Mouse (Mus musculus): Measurements from ENCODE around the gene Trappc13.

Trappc13 gene

DNA sequence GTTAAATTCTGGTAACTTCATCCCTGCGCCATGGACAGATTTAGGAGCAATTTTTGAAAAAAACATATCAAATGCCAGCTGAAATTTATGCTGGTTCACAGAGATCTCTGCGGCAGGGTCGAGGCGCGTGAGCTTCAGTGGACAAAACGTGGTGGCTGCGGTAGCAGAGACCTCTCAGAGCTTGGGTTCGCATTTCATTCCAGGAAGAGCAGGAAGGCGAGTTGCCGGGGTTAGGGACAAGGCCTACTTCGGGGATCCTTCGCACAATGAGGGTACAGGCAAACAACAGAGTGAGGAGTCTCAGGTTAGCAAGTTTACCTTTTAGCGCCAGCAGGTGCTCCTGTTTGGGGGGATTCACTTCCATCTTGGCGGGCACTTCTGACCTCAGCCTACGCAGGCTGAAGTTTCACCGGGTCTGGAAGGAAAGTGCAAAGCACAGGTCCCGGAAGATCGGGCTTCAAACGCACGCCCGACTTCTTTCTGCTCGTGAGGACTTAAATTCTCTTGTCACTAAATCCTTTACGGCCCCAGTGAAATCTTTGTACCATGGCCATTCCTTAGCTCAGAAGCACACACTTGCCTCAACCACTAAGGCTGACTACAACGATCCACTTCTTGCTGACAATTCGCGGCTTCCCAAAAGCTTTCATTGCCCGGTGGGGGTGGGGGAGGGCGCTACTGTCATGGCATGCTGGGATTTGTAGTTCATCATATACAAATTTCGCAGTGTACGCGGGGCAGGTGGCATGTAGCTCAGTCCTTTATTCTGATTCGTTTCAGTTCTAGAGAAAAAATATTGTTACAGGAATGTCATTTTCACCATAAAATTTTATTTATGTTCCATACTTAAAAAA lies at the start of gene Trappc13:
Gene Trappc13, minus strand, starts transcription at position 674 of the 854 bp plus-strand sequence.
- CTCF ChIA-PET: no interaction called here

DNA sequence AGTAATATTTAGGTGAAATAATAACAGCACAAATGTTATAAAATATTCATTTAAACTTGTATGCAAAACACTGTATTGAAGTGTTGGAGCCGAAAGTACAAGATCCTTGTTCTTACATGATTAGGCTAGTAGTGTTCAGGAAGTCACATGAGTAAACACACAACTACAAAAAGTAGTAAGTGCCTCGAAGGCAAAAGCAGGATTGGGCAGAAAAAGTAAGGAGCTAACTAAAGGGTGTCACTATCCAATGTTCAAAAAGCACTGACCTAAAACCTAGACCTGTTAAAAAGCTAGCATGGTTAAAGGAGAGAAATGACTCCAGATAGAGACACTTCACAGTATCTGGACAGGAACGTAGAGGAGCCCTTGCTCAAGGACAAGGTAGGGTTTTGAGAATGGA lies 49.2 kb upstream of the Trappc13 start:
- CTCF ChIA-PET: no interaction called here

DNA sequence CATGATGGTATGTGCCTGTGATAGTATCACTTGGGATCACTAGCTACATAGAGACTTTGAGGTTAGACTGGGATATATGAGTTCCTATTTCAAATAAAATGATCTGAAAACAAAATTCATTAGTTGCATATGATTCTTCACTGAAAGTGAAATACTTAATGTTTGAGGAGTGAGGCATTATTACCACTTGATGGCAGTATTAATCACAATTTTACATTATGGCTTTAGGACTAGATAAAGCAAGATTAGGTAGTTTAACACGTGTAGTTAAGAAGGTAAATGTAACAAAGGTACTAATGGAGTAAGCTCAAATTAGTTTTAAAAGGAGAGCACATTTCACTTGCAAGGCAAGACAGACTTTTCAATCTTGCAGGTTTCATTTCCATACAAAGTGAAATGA lies 26.0 kb upstream of the Trappc13 start:
- CTCF ChIA-PET: no interaction called here

DNA sequence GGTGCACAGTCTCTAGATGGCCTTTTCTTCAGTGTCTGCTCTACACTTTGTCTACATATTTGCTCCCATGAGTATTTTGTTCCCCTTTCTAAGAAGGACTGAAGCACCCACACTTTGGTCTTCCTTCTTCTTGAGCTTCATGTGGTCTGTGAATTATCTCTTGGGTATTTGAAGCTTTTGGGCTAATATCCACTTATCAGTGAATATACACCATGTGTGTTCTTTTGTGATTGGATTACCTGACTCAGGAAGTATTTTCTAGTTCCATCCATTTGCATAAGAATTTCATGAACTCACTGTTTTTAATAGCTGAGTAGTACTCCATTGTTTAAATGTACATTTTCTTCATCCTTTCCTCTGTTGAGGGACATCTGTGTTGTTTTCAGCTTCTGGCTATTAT lies 17.6 kb upstream of the Trappc13 start:
- CTCF ChIA-PET: interaction anchor here (0.6 kb wide), 1 partner anchor 72 kb away, joined by 3 read pairs; no protein-coding TSS in a partner anchor

DNA sequence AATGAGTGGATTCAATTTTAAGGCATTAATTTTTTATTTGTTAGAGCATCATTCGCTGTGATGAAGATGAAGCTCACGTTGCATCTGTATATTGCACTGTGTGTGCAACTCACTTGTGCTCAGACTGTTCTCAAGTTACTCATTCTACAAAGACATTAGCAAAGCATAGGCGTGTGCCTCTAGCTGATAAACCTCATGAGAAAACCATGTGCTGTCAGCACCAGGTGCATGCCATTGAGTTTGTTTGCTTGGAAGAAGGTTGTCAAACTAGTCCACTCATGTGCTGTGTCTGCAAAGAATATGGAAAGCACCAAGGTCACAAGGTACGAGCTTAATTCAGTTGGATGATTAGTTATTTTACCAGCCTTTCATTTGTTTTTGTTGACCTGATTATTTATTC lies 9.1 kb upstream of the Trappc13 start:
- CTCF ChIA-PET: no interaction called here

DNA sequence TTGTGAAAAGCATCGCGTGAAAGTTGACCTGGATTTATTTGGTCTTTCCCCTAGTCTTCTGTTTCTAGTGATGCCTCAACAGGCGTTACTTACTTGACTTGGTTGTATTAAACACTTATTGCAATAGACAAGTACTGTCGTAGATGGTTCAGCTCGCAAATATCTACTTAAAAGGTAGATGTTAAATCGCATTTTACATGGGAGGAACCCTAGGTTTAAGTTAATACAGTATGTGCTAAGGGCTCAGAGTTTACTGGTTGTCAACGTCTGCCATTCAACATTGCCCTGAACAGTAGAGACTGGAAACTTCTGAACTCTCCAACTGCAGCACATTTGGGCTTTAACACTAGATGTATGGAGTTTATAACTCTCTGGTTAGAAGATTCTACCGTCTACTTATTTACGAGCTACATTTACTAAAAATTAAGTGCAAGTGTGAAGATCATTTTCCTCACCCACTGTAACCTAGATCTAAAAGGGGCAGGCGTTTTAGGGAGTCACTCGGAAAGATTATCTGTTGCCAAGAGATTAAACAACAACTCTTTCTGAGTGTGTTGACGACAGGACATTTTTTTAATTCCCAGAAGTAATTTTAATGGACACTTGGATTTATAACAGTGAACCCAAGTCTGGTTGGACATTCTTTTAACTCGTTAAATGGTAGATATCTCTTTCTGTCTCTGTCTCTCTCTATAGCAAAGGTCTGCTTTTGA lies 1.1 kb upstream of the Trappc13 start:
- CTCF ChIA-PET: no interaction called here

DNA sequence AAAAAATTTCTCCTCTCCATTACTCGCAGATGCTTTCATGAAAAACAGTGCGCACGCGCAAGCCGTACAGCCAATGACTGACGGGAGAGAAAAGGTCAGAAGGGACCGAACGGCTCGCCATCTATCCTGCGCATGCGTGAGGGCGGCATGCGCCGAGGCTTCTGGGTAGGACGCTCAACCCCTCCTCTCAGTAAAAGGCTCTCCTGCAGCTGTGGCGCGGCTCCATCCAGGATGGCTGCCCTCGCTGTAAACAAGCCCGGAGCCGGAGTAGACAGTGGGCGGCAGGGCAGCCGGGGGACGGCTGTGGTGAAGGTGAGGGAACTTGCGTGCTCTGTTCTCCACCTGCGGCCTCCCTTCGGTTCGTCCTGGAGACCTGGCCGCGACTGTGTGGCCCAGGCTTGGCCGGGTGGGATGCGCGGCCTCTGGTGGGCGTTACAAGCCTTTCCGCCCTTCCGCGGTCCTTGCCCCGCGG lies 417 bp upstream of the Trappc13 start, which contains the start of gene Trim23:
Gene Trim23, plus strand, starts transcription at position 148 of the 472 bp plus-strand sequence.
- CTCF ChIA-PET: no interaction called here

DNA sequence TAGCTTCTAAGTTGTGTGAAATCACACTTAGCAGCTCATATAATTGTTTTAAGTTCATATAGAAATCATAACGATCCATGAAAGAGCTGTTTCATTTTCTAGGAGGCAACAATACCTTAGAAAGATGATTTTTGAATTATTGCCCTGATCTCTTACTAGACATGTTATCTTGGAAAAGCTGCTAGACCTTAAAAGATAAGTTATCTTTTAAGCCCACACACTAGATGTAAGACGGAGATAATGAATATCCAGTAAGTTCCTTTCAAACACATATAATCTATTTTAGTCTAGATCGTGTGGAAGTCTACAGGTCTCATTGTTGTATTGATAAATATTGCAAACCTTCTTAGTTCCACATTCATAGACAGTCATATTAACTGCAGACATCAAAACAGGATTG lies 1.4 kb downstream of the Trappc13 start:
- CTCF ChIA-PET: no interaction called here

DNA sequence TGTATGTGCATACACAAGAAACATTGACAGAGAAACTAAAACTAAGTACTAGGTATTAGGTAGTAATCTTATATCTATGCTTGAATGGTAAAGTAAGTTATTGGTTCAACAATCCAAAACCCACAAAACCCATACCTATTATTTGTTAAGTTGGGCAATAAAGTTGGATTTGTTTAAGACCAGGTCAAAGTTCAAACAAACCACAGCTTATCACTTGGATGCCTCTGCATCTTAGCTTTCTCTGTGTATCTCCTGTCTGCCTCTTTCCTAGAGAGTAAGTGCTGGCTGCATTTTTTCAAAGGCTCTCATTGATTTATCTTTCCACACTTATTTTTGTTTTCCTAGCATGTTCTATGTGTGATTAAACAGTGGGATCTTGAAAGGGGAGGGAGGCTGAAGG lies 5.8 kb downstream of the Trappc13 start:
- CTCF ChIA-PET: no interaction called here

DNA sequence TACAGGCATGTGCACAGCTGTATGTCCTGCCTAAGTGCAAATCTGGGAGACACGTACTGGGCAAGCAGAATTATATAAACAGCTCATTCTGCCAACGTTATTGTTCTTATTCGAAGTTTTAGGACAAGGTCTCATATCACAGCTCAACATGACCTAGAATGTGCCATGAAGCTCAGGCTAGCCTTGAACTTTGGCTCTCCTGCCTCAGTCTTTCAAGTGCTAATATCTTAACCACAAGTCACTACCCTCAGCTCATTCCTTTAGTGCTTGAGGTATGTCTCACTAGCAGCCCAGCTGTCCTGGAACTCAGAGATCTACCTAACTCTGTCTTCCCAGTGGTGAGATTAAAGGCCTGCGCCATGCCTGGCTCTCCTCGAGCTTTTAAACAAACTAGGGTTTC lies 6.6 kb downstream of the Trappc13 start:
- CTCF ChIA-PET: no interaction called here

DNA sequence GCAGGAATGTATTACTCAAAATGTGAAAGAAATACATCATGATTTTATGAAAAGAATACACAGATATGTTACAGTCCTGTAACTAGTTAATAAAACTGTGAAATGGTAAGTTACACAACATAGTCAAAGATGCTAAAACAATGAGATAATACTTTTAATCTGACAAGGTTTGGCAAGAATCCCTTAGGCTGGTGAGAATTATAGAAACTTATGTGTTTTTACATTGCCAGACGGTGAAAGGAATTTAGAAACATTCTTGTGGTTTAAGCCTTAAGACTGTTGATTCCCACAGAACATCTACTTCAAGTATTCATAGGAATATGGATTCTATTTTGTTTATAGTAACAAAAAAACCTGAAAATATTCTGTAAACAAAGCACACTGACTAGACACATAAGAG lies 22.6 kb downstream of the Trappc13 start:
- CTCF ChIA-PET: interaction anchor here (0.5 kb wide), 1 partner anchor 17 kb away, joined by 3 read pairs; no protein-coding TSS in a partner anchor

DNA sequence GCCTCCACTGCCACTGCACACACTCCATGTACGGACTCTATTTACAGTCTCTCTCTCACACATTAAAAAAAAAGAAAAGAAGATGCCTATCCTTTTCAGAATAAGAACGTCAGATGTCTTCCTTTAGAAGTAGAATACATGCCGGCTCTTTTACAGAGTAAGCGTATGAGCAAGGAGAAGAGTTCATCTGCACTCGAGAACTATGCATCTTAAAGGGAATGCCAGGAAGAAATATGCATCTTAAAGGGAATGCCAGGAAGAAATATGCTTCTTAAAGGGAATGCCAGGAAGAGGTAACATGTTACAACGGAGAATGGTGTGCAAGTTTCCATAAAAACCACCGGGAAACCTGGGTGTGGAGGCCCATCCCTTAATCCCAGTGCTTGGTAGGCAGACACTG lies 23.2 kb downstream of the Trappc13 start:
- CTCF ChIA-PET: no interaction called here

DNA sequence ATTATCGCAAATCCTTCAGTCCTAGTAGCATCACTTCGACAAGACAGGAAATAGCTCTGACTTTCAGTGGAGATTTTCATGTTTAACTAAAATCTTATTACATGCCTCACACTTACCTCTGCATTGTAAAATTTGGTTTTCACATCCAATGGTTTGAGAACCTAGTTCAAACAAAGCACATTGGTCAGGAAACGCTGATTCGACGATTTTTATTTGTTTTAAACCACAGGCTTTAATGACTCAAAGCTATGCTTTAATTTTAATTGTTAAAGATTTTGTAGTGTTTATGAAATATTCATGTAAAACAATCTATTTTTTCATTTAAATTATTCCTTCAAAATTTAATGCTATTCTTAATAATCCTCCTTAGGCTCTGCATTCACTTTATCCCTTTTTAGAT lies 24.1 kb downstream of the Trappc13 start:
- CTCF ChIA-PET: no interaction called here

DNA sequence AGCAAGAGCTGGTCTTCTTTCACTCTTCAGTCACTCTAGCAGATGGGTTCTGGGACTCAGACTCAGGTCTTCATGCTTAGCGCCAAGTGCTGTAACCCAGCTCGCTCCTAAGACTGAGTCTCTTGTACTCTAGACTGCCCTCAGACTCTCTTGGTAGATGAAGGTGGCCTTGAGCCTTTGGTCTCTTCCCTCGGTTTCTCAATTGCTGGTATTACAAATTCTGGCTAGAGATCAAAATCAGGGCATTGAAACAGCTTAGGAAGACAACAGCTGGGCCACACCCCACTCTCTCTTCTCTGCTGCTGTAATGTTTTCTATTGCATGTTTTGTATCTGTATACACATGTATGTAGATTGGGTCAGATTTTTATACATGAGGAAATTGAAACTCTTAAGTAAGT lies 32.6 kb downstream of the Trappc13 start:
- CTCF ChIA-PET: no interaction called here

DNA sequence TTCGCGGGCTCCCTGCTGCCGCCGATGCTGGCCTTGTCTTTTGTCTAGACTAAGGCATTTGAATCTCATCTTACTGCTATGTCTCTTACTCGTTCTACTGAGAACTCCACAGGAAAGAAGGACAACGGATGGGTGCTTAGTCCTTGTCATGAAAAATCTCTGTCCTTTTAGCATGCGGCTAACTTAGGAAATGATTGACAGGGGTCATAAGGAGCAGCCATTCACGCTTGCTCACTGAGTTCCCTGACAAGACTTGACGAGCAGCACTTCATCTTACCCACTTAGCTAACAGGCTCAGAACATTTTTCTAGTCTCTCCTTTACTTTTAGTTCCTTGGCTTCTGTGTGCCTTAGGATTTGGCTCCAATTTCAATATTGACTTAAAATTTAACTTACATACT lies 33.4 kb downstream of the Trappc13 start:
- CTCF ChIA-PET: no interaction called here

DNA sequence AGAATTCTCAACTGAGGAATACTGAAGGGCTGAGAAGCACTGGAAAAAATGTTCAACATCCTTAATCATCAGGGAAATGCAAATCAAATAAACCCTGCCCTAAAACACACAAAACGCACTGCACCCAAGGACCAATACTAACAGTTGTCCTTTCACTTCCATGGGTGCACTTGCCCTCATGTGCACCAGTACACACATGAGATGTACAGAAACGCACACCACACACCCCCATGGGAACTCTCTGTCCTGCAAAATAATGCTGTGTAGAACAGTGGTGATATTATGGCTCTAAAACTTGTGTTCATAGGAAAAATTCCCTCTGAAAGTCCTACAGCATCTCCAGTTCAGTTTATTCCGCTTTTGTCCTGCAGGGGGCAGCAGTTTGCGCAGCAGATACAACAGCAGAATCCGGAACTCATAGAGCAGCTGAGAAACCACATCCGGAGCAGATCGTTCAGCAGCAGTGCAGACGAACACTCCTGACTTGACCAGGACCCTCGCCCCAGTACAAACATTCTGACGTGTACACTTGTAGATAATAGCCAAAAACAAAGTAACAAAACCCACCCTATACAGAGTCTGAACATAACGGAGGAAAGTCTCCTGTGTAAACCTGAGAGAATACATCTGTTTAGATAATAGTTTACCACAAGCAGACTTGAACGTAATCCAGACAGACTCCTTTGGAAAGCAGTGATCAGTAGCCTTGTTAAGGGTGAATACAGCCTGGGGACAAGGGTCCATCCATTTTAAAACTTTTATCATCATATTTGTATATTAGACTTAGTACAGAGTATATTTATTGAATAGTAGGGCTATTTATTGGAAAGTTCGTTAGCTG lies 38.7 kb downstream of the Trappc13 start:
- CTCF ChIA-PET: interaction anchor here (0.5 to 0.6 kb wide), 2 partner anchors 340 to 1330 kb away, joined by 4 to 15 read pairs; no protein-coding TSS in a partner anchor

DNA sequence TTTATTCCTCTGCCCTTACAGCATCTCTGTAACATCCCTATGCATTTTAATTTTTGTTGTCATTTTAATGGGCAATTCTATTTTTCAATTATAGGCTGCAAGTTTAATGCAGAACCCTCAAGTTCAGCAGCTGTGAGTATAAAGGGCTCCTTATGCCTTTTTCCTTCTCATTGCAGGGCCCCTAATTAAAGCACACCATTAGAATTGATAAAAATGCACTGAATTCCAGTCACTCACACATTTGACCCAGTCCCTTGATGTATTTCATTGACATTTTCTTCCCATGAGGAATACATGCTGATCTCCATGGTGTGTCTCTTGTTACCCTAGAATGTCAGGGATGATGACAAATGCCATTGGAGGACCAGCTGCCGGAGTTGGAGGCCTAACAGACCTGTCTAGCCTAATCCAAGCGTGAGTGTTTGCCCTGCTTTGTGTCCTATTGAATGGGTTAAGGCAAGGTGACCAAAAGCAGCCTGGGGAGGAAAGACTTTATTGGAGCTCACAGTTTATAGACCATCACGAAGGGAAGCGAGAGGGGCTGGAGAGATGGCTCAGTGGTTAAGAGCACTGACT lies 43.7 kb downstream of the Trappc13 start:
- CTCF ChIA-PET: no interaction called here

DNA sequence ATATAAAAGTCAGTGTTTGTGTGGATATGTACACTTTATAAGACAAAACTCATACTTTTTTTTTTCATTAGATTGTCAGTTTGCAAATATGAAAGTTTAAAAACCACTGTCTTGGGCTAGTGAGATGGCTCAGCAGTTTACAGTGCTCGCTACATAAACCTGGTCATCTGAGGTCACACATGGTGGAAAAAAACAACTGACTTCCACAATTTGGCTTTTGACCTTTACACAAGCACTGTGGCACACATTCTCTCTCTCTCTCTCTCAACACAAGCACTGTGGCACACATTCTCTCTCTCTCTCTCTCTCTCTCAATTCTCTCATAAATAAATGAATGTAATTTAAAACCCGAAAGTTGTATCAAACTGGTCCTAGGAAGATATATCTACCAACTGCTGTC lies 45.7 kb downstream of the Trappc13 start:
- CTCF ChIA-PET: no interaction called here

DNA sequence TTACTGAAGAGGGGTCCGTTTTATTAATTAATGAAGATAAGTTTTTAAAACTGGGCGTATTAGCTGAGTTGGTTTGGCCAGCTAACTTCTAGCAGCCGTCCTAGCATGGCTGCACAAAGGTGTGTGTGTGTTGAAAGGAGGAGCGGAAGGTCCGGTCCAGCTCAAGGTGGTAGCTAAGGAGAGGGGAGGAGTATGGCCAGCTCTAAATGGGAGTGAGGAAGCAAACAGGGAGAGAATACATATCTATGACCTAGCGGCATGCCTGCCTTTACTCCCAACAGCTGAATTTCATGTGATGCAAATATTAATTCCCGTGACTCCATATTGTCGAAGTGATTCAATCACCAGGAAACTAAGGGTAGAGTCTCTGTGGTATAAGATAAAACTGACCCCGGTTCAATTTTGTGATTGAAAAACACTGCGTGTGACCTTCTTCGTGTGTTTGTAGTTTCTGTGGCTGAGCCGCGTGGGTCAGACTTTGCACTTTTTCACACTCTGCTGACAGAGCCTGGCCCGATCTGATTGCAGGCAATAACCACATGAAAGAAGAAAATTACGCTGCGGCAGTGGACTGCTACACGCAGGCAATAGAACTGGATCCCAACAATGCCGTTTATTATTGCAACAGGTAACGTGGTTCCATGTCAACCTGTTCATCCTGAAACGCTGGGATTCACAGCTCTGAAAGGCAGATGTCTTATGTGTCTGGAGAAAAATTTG lies 54.4 kb downstream of the Trappc13 start:
- CTCF ChIA-PET: interaction anchor here (0.7 kb wide), 1 partner anchor 72 kb away, joined by 3 read pairs; no protein-coding TSS in a partner anchor

DNA sequence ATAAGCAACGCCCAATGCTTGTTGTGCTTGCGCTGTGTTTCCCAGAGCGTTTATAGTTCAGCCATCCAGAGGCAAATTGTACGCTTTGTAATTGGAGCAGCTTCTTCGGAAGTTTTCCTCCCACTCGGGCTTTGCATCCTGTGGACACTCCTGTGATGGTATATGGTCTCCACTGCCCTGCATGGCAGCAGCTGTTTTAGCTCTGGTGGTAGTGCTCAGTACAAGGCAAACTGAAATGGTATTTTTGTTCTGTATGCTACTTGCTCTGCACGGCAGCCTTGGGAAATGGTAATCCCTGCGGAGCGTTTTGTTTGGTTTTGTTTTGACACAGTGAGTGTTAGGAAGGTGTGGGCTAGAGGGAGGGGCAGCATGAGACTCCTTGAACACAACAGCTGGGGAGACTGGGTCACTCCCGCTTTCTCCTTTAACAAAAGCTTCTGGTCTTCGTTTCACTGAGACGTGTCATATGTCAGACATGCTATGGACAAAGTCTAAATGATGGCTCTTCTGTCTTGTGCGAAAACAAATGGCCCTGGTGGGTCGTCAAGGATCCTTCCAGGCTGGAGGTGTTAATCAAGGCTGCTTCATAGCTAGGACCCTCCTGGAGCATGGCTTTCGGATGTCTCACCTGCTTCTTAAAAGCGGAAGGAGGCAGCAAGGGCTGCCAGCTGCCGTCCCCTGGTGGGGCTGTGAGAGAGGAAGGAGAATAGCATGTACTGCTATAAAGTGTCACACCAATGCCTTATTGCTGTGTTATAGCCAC lies 56.0 kb downstream of the Trappc13 start:
- CTCF ChIA-PET: interaction anchor here (0.6 kb wide), 1 partner anchor 41 kb away, joined by 3 read pairs; no protein-coding TSS in a partner anchor

Data from spleen, embryonic (tissue).